Mouse (Mus musculus) lung, adult 2 months (tissue): ENCODE data around the gene Fggy.

ENCODE experiments used
- CTCF ChIP-seq: fragments of 200-500 bp; IDR thresholded peaks from 2 replicates; pipeline ENCODE4 v1.5.1; 2011; ENCODE audit warnings: mild to moderate bottlenecking, low read length, control low read depth; ENCODE audit not compliant: insufficient read depth
- POLR2A ChIP-seq: fragments of 200-500 bp; IDR thresholded peaks from 2 replicates; pipeline ENCODE4 v1.6.1; 2011; ENCODE audit warnings: low read depth, mild to moderate bottlenecking, control low read depth, low read length, borderline replicate concordance; ENCODE audit errors: extremely low read depth

DNA sequence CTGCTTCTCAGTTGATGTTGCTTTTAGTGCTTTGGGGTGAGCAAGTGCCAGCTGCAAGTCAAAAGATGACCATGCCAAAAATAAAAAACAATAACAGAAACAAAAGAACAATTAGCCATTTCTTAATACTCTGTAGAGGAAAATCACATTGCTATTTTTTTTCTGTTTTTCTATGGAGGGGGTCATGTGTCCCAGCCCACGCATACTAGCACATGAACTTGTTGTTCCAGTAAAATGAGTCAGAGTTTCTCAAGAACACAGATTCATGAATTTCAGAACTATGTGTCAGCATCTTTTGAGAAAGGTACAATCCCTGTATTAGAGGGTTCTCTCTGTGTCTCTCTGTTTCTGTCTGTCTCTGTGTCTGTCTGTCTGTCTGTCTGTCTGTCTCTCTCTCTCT is 355.7 kb downstream of the Fggy start:
- TF ChIP-seq CTCF, result no peak
- TF ChIP-seq POLR2A, result no peak
